Mouse (Mus musculus): ENCODE data around the gene Lekr1.

- TF ChIP-seq MAX (IDR thresholded peaks at IDR 0.05) (no peak), CTCF (IDR thresholded peaks at IDR 0.05; ENCODE audit: control insufficient read depth, insufficient read depth, insufficient read length) (no peak)
Measured at GRCm38 (mm10) chr3:65827400-65827799, 161.4 kb downstream of the Lekr1 start.

All from C2C12 (cell line).